Mouse (Mus musculus) gastrocnemius, postnatal 14 days (tissue): ENCODE measurements around the gene Fkbp7. TPM values are rescaled to one million over a fixed set of nuclear protein-coding genes. Genes with fewer than 3 reads are reported as not detected.
"Not testable (repeated sequence)": the region's sequence is repeated elsewhere in the genome, so short reads cannot be mapped to it uniquely, and the experiment has no call there.

ENCODE experiments used
- DNase-seq: peaks from one replicate; pipeline ENCODE4 v3.0.0; 2021; ENCODE audit warnings: mixed read lengths
- intact Hi-C: fragments of 180-260 bp; cut with DNase I; formaldehyde crosslinking; loops from one replicate; pipeline ENCODE4 v1.15.1; 2025; ENCODE audit warnings: low total_unique reads
- total RNA-seq, 2 experiments: library from RNA; stranded (reverse); gene quantifications; 2 replicates each; pipeline ENCODE4 v1.2.3; 2021

Gene Fkbp7
- total RNA-seq, 2 experiments from 2014 or later = 18.8 to 22.8 TPM

DNA sequence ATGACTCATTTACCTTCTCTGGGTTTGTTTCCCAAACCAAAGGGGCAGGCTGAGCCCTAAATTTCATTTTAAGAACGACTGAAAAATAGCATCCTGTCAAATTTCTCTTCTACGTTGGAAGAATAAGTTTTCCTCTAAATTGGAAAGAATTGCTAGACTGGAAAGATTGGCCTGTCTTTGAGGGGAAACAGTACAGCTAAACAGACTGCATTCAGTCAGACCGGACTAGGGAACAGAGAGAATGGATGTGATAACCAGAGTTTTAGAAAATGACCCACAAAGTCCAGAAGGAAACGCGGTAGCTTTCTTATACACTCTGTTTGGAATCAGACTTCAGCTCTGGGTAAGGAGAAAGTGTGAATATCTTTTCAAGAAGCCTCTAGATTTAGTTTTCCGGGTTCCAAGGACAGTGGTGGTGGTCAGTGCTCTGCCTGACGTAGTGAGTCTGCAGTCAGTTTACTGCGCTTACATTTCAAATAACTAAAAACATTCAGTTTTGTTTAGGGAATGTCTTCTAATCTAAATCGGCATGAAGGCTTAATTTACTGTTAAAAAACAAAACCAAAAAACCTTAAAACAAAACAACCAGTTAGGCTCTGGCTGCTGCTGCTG, 676 bp downstream of the Fkbp7 start:
- no peak for DNase-seq
- intact Hi-C loops = no loop called here

DNA sequence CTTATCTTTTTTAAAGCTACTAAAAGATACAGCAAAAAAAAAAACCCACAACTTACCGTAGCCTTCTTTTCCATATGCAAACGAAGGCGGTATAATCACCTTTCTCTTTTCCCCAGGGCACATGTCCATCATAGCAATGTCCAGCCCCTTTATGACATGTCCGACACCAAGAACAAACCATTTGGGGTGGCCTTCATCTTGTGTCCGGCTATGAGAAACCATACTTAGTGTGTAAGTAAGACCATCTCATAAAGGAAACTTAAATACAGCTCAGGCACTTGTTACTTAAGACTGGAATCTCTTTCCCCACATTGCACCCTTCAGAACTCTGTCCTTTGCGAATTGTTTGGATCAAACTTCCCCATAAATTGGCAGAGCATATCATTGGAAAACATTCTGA, 1.3 kb downstream of the Fkbp7 start:
- intact Hi-C loops = no loop called here
- DNase-seq = no peak

DNA sequence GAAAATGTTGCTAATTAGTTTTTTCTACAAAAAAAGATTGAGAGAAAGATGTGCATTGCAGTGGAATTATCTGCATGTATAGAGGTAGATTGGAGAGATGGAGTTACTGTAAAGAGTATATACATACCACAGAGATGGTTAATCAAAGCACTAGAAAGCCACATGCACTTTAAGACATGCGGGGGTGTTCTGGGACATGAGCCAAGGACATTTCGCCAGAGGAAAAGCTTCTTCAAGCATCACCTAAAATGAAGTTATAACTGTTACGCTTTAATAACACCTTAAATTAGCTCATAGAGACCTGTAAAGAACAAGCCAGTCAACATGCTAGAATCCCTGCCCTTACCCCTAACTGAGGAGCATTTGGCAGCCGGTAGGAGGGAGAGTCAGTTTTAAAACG, 5.7 kb downstream of the Fkbp7 start:
- intact Hi-C loops = no loop called here
- DNase-seq = no peak

DNA sequence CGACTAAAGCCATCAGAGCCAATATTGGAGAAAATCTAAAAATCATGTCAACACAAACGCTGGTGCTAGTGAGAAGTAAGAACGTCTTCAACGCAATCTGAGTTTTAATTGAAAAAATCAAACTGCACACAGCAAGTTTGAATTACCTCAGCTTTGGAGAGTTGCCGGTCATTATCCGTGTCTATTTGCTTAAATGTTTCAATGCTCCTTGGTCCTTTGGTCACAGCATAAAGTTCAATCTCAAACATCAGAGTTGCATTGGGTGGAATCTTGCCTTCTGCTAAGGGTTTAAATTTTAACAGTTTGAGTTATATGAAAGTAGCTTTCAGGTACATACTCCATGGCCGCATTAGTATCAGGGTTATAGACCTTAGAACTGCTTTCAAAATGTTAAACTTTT, 7.4 kb downstream of the Fkbp7 start:
- intact Hi-C loops = no loop called here
- DNase-seq = no peak

DNA sequence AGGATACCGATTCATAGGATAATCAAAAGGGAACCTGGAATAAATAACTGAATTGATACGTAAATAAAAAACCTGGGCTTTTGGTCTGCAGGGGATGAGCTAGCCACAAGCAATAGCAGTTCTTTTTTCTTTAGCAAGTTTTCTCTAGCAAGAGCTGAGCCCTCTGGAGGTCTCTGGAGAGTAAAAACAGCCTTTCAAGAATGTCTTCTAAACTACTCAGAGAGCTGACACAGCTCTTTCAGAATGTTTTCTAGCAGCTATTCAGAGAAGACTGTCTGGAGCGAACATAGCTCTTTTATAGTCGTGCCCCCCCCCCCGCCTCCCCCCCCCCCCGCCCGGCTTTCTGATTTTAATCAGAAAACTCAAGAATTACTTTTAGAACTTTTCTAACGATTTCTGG, 13.5 kb downstream of the Fkbp7 start:
- intact Hi-C loops = no loop called here
- no peak for DNase-seq

DNA sequence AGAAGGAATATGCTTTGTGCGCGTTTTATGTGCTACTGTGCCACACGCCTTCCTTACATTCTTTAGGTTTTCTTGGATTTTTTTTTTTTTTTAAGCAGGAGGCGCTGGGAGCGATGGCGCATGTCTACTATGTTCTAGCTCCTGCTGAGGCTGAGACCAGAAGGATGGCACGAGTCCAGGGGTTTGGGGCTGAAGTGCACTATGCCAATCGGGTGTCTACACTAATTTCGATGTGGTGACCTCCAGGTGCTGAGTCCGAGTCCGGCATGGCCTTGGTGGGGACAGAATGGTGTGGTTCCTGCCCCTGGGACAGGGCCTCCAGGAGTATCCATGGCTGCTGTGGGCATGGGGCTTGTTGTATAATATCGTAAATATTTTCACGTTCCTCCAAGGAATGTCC, 14.4 kb downstream of the Fkbp7 start:
- intact Hi-C loops = no loop called here
- DNase-seq = no peak

DNA sequence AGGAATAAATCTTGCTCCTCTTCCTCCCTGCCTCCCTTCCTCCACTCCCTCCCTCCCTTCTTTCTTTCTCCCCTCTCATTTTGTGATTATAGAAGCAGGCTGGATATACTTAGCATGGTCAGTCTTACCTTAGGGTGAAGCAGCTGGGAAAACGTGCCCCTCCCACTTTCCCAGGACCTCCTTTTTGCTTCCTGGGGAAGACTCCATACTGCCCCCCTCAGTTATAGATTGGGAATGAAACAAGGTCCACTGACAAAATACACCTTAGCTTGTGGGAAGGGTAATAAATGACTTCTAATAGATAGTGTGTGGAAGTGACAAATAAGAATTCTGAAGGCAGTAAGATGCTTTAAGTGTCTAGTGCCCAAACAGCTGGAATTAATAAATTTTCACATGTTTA, 16.9 kb downstream of the Fkbp7 start:
- intact Hi-C loops = no loop called here
- DNase-seq = no peak

DNA sequence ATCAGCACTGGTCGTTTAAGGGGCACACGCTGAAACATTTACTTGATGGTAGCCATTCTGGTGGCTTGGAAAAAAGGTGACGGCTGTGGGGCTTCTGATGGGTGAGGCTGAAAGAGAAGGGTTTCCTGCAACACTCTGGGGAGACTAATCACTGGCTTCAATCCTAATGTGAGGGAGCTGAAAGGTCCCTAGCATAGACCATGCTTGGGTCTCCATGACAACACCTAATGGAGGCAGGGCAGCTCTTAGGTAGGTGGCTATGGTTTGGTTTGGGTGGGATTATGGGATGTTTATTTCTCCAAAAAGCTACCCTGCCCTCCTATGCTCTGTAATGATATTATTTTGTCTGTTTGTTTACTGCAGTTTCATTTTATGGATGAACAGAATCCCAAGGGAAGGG, 17.5 kb downstream of the Fkbp7 start:
- intact Hi-C loops = no loop called here

DNA sequence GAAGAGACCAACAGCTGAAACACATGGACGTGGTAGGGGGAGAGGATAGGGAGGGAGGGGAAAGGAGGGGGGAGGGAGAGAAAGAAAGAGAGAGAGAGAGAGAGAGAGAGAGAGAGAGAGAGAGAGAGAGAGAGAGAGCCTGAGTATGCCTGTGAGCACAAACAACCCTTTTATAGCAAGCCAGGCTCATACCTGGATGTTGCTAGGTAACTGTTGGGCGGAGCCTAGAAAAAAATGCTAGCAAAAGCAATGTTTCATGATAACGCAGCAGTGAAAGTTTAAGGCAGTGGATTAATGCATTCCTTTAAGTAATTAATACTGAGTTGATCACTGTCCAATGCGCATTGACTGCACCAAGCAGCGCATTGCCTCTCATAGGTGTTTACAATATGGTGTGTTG, 18.3 kb downstream of the Fkbp7 start:
- intact Hi-C loops = no loop called here

More for the DNA sequence above, 17.5 kb downstream of the Fkbp7 start:
- no peak for DNase-seq

DNA sequence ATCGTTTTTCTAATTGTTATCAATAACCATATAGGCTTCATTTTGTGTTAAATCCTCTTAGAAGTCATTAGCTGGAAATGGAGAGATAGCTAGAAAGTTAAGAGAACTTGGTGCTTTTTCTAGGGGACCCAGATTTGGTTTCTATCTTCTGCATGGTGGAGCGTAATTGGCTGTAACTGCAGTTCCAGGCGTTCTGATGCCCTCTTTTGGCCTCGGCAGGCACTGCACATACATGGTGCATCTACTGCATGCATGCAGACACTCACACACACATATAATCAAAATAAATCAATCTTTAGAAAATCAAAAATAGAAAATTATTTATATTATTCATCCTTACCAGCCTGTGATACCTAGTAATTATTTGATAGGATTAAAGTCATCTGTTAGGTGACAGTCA, 19.8 kb downstream of the Fkbp7 start:
- intact Hi-C loops = no loop called here
- no peak for DNase-seq

More for the DNA sequence above, 18.3 kb downstream of the Fkbp7 start:
- DNase-seq = no peak

DNA sequence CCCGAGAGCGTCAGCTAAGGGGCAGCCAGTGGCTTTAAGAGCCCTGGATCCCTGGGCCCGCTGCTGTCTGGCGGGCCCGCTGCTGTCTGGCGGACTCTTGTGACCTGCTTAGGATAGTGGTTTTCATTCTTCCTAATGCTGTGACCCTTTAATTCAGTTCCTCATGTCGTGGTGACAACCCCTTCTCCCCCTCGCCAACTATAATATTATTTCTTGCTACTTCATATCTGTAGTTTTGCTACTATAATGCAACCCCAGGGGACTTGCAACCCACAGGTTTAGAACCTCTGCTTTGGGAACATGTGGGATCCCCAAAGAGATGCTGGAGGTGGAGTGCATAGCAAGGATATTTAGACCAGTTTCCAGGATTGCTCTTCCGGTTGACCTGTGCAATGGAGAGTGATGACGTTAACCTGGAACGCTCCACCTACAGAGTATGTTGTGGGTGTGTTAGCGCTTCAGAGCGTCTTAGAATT, 24.2 kb downstream of the Fkbp7 start:
- DNase-seq = peak; percentile 17
- intact Hi-C loops = no loop called here

DNA sequence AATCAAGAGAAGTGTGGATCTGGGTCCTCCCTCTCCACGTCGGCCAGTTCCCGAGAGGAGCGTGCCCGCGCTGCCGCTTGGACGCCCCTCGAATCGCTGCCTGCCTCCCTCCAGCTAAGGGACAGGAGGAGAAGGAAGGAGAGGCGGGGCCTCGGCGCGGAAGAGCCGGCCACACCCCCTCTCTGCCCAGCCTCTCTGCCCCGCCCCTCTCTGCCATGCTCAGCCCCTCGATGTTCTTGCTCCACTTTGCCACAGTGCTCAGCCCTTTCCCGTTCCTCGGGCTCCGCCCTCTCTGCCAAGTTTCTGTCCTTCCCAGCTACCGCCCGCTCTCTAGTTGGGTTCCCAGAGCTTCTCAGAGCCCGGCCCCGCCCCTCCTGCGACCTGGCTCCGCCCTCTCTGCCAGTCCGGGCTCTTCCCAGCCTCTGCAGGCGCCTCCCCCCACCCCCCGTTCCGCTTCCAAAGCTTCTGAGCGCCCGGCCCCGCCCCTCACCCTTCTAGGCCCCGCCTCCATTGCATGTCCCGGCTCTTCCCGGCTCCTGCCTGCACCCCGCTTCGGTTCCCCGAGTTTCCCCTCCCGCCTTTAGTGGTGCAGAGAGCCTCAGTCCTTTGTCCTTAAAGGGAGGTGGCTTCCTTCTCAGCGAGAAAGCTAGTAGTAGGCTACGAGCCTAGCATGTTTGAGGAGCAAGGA, 24.9 kb downstream of the Fkbp7 start, which contains the start of the genes Prkra and Pjvk:
Gene Prkra, minus strand, starts transcription at position 133 of the 688 bp plus-strand sequence.
Gene Pjvk, plus strand, starts transcription at position 594 of the 688 bp plus-strand sequence.
- DNase-seq = peak; percentile 98
- intact Hi-C loops = no loop called here

DNA sequence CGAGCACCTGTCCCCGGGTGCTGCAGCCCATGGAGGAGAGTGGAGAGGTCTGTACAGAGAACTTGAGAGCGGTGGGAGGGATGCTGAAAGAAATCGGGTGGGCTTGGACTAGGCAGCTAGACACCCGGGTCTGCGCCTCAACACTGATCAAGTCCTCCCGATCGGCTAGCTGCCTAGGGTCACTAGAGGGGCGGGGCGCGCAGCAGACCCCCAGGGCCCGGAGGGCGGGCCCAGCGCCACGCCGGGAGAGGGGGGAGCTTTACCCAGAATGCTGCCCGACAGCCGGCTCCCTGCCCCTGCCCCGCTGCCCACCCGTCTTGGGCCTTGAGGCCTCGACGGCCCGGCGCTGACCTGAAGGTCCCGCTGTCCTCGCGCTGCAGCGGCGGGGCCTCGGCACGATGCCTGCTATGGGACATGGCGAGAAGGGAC, 25.5 kb downstream of the Fkbp7 start:
- intact Hi-C loops = no loop called here
- no peak for DNase-seq

DNA sequence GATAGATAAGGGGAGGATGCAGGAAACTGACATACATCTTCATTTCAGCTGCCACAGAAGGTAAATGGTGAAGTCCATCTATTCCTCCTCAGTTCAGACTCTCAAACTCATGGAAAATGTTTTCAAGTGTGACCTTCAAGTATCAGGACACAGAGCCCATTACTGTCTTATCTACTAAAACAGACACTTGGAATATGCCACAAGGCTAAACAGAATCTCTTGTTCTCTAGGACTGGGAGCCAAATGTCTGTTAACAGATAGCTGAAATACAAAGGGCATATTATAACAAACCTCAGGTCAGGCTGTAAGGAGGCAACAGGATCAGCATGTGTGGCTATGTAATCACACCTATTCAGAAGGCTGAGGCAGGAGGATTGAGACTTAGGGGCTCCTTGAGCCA, 29.1 kb downstream of the Fkbp7 start:
- no peak for DNase-seq
- intact Hi-C loops = no loop called here

DNA sequence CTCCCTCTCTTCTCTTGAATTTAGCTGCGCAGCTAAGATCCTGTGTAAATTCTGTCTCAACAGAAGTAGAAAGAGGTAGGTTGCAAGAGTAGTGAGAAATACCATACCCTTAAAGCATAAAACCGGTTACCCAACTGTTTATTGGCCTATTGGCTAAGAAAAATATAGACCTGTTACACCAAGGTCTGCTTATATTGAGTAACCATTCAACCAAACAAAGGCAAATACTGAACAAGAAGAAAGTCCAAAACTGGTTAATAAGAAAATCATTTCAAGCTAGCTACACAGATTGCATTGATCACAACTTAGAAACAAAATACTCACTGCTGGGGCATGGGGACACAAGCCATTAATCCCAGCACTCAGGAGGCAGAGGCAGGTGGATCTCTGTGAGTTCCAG, 33.3 kb downstream of the Fkbp7 start:
- DNase-seq = no peak
- intact Hi-C loops = no loop called here

DNA sequence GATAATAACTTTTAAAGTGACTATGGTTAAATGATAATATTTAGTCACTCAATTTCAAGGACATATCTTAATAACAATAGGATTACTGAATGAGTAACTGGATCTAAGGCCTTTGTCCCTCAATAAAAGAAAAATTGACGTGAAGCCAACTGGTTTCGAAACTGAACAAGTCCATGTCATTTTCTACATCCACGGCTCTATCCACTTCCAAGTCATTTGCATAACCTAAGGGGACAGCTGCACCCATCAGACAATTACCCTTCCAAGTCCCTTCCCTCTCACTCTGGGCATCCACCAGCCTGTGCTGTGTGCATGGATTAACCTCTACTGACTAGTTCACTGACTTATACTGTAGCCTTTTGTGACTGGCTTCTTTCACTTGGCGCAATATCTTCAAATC, 41.3 kb downstream of the Fkbp7 start:
- no peak for DNase-seq
- intact Hi-C loops = no loop called here

DNA sequence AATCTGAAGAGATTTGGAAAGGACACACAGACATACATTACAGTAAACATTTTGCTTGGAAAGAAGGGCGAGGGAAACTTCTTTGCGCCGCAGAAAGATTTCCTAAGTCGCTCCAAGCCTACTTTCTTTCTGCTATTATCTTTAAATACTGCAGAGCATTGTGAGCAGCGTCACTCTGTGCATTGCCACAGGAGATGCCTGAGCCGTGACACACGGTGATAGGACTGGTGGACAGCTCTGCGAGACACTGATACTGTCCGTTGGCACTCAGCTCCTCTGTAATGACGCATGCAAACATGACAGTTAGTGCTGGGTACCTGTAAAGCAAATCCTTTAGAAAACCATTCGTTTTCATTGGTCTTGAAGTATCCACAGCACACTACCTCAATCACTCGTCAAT, 42.6 kb downstream of the Fkbp7 start:
- intact Hi-C loops = no loop called here

DNA sequence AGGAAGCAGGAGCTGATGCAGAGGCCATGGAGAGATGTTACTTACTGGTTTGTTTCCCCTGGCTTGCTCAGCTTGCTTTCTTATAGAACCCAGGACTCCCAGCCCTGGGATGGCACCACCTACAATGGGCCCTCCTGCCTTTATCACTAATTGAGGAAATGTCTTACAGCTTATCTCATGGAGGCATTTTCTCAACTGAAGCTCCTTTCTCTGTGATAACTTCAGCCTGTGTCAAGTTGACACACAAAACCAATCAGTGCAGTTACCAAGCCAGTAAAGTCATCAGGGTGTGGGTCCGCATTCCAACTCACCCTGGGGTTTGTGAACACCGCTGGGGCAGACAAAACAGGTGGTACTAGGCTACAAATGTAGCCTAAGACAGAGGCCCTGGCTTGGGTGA, 50.6 kb downstream of the Fkbp7 start:
- intact Hi-C loops, DNase-seq: not testable (repeated sequence)

More for the DNA sequence above, 42.6 kb downstream of the Fkbp7 start:
- no peak for DNase-seq

DNA sequence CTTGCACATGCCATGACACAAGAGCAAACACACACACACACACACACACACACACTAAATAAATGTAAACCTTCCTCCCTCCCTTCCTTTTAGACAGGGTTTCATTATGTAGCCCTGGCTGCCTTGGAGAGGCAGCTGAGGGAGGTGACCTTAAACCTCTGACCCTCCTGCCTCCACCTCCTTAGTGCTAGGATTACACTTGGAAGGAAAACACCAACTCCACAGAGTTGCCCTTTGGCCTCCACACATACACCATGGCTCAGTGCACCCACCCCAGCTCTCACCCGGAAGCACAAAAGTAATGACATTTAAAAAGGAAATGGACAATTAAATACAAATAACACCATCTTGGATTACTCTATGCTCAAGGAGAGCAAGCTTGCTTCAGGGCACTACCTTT, 51.2 kb downstream of the Fkbp7 start:
- intact Hi-C loops = no loop called here
- DNase-seq = no peak

DNA sequence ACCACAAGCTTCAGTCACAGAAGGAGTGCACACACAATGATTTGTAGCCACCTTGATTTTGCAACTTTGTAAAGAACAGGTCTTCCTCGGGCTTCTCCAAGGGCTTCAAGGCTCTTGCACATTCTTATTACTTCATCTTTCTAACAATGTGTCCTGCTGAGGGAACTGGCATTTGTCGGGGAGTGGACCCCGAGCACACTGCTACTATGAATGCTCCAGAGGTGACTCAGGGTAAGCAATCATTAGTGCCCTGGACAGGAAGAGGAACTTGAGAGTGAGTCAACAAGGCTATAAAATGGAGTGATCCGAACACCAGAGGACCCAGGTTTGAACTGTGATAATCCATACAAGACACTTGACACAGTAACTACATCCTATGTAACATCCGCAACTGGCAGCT, 52.7 kb downstream of the Fkbp7 start:
- DNase-seq = no peak
- intact Hi-C loops = no loop called here

DNA sequence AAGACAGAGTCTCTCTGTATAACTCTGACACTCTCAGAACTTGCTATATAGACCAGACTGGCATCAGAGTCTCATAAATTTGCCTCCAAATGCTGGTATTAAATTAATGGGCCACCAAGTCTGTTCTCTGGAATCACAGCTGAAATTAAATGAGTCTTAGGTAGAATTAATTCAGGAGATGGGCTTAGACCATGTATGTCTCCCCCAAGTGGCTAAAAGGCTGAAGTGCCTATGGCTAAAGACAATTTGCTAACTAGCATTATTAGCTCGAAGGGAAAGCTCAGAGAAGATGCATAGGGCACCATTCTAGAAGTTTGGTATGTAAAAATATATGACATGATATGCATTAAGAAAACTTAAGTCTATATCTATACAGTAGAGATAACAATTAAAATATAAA, 54.8 kb downstream of the Fkbp7 start:
- intact Hi-C loops = loop anchor here (5.0 kb wide), 1 partner anchor 251 kb away; the partner anchor contains the start of gene Rbm45
- DNase-seq = peak; percentile 16
